Mouse (Mus musculus): ENCODE data around the gene Map3k21.
A peak's percentile ranks its signal among the peaks of the same experiment; 100 is the strongest.

The Map3k21 gene

DNA sequence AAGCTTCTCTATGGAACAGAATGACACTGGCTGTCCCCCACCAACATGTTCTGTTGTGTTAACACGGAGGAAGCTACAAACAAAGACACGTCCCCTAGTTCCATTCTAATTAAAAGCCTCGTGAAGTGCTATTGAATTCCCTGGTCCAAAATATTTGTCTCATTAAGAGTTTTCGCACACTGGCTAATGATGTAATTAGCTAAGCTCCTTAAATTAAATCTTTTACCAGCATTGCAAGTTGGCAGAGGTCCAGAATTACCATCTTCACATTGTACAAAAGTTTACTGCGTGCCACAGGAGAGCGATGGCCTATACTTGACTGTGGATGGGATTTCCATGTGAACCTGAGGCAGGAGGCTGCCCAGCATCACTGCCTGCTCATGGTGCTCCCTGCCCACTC lies 51.5 kb downstream of the Map3k21 start:
- no peak for DNase-seq (ENCODE audit: extremely low read depth, insufficient read length, low spot score)

DNA sequence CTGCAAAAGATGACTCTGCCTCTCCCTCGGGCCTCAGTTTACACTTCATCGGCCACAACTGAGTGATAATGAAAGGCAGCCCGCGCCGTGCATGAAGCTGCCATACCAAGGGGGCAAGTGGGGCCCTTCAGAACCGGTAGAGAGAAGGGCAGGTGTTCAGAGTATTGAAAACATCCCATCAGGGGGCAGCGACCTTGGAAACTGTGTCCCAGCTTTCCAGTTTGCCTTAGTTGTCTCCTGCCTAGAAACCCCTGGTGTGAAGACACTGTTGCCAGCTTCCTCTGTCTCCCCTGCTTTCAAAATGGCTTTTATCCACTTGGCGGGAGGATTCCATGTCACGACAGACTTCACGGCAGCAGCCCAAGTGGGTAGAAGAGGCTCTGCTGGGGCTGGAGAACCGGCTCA lies 53.6 kb downstream of the Map3k21 start:
- DNase-seq (ENCODE audit: extremely low read depth, insufficient read length, low spot score), result no peak

DNA sequence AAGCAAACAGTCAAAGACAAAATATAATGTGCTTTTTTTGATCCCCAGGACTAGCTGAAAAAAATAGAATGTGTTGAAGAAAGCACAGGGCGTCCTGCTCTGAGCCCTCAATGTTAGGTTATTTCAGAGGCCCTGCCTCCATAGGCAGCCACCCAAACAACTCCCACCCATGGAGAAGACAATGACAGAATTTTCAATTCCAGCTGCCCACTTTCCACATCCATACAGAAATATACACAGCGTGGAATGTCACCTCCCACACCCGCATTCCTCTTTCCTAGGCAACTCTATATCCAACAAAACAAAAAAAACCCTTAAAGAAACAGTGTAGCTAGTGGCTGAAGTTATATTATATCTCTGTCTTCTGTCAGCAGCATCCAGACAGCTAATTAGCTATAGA lies 61.1 kb downstream of the Map3k21 start:
- DNase-seq (ENCODE audit: extremely low read depth, insufficient read length, low spot score), result no peak

DNA sequence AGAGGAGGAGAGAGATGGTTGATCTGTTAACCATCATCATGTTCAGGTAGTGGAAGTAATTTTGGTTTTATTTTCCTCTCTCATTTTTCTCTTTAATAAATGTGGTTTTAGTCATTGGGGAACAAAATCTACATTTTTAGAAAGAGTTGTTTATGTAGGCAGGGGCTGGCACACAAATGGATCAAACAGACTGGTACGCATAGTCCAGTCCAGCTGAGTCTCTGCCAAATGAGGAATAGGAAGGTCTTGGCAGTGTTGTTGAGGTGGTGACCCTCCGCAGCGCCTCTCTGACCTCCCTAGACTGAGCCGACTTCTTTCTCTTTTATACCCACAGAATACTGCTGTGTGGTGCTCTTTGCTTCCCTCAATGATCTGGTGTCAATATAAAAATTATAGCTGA lies 65.7 kb downstream of the Map3k21 start:
- no peak for DNase-seq (ENCODE audit: extremely low read depth, insufficient read length, low spot score)

DNA sequence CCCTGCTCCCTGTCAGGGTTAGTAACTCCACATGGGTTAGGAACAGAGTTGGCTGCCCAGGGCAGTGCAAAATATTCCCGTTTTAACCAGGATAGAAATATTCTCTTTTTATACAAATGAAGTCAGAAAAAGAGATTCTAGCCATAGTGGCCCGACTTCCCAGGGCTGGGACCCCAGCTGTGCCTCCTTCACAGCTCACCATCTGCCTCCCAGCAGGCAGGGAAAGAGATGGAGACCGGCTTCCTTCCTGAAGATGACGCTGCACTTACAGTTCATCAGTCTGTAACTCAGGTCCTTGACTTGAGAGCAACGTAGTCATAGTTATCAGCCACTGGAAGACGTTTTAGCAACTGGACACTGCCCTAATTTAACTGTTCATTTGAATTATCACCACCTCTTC lies 70.6 kb downstream of the Map3k21 start:
- no peak for DNase-seq (ENCODE audit: extremely low read depth, insufficient read length, low spot score)

DNA sequence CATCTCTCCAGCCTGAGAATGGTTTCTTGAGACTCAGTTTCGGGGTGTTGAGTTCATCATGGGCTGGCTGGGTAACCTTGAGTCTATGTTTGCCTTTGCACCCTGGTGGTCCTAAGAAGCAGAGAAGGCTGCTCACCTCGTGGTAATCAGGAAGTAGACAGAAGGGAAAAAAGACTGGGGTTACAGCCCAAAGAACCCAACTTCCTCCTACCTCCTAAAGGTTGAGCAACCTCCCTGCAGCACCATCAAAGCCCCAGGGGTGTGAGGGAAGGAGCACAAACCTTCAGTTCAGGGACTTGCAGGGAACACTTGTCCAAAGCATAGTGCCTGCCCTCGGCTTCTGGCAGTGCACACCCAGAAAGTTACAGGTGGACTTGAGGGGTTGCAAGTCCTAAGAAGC lies 73.3 kb downstream of the Map3k21 start:
- no peak for DNase-seq (ENCODE audit: extremely low read depth, insufficient read length, low spot score)

DNA sequence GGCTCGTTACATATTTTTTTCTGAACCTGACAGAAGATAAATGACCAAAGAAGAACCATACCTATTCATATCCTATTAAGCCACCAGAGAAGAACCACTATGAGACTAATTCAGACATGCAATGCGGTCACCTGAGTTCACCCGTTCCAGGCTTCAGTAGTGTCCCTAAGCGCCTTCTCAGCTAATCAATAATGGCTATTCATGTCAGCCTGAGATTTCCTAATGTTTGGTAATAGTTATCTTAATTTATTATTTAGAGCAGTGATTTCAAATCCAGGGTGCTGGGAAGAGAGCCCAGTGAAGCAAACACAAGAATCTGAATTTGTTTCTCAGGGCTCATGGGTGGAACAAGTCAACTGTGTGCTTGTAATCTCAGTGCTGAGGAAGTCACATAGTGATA lies 73.9 kb downstream of the Map3k21 start:
- no peak for DNase-seq (ENCODE audit: extremely low read depth, insufficient read length, low spot score)

DNA sequence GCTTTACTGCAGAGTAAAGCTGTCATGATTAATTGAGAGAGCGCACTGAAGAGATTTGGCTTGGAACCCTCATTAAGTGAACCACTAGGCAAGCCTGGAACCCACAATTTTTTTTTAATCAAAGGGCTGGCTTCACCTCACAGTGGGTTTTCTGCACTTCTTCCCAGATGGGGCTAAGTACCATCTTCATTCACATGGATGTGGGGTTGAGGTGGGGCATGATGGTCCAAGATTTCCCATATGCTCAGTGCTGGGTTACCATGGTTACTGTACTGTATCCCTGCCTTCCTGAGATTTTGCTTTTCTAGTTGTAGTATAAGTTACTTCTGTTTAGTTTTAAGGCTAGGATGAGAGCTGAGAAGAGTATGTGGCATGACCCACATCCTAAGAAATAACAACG lies 75.1 kb downstream of the Map3k21 start:
- DNase-seq (ENCODE audit: extremely low read depth, insufficient read length, low spot score), result no peak

DNA sequence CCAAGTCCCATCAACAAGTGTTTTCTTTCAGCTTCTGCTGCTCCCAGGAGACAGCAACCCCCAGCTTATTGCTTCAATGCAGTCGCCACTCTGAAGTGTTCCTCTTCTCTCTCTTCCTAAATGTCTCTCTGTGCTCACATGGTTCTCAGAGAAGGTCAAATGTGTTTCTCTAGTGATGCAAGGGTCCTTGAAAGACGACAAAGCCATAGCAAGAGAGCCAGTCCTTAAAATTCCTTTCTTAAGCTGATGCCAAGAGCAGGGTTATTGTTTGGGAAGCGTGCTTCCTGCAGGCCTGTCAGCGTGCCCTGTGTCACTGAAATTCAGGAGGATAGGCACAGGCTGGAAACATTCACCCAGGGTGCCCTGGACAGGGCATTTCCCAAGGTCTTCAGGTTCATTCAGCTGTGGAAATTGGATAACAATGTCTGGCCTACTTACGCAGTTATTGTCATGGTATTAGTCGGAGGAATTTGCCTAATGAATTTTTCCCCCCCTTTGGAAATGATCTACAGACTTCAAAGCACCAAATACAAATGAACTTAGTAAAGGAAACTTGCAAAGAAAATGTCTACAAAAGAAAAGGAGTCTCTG lies 76.8 kb downstream of the Map3k21 start:
- DNase-seq (ENCODE audit: extremely low read depth, insufficient read length, low spot score), result no peak

DNA sequence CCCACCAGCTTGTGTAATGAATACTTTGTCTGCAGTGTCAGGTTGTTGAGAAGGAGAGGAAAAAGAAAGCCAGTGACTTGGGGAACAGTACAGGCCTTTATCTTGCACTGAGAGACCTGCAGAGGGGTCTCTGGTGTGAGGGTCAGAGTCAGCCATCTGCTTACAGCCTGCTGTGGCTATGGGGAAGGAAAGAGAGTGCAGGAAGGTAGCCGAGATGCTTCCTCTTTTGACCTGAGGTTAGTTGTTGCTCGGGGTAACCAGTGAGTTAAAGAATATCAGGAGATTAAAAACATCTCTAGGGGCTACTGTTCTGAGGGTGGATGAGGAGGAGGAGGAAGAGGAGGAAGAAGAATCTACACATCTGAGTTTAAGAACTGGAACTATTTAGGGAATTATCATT lies 77.7 kb downstream of the Map3k21 start:
- DNase-seq (ENCODE audit: extremely low read depth, insufficient read length, low spot score), result no peak

DNA sequence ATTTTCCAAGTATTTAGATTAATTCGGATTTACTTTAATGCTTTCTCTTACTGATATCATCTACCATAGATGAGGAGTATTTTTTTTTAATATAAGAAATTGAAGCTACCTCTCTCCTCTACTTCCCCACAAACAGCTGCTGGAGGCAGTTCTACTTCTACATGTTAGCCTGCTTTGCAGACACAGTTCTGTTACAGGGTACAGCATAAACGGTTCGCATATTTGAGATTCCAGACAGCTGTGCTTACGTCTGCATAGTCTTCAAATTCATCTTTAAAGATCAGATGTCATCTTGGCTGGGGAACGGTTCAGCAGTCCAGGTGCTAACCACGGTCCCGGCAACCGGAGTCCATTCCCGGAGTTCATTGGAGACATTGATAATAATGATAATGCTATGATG lies 83.4 kb downstream of the Map3k21 start:
- no peak for DNase-seq (ENCODE audit: extremely low read depth, insufficient read length, low spot score)

DNA sequence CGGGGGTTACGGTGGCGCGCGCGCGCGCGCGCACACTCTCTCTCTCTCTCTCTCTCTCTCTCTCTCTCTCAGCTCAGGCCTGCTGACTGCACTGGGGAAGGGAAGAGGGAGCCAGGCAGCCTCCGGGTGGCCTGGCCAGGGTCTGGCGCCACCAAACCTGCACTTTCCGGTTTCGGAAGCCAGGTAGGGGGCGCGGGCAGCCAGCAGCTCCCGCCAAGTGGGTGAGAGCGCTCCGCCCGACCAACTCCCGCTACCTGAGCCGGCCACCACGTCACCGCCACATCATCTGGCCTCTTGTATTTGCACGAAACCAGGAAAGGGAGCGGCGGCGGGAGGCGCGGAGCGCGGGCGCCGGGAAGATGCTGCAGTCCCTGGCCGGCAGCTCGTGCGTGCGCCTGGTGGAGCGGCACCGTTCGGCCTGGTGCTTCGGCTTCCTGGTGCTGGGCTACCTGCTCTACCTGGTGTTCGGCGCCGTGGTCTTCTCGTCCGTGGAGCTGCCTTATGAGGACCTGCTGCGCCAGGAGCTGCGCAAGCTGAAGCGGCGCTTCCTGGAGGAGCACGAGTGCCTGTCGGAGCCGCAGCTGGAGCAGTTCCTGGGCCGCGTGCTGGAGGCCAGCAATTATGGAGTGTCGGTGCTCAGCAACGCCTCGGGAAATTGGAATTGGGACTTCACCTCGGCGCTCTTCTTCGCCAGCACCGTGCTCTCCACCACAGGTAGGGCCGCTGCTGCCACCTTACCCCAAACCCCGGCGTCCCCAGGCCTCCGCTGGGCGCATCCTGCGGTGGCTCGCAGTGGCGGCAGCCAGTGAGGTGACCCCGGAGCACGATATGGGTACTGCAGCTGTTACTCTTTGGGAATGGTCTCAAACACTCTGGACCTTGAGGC lies 85.1 kb downstream of the Map3k21 start, which contains the start of gene Kcnk1:
Gene Kcnk1, plus strand, starts transcription at position 70 of the 886 bp plus-strand sequence.
- peak; percentile 9 for DNase-seq (ENCODE audit: extremely low read depth, insufficient read length, low spot score)

DNA sequence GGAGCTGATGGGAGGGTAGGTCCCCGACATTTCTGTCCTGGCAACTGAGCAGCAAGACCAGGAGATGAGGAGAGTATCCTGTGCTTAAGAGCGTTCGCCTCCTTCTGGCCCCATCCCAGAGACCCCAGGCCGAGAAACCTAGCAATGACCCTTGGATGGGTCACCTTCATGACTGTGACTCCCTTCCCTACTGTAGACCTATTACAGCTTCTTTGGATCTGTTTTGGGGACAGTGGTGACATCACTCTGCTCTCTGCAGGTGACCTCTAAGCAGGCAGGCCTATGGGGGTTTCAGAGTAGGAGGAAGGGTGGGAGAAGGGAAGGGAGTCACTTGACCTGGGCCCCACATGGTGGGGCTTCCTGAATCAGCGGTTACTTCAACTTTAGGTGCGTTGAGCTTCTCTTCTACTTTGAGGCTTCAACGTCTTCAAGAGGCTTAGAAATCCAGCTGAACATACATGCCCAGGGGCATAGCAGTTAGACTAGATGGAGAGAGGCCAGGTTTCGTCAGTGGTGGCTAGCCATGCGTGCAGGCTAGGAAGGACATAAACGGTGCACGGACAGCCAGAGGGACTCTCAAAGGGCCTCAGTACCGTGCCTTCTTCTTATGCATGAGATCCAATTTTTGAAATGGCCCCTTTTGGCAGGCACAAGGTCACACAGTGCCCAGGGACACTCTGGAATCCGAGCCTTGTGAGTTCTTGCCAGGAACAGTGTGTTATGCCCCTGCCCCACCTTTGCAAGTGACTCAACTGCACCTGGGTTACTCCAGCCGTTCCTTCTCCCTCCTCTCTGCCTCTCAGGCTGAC lies 86.0 kb downstream of the Map3k21 start:
- no peak for DNase-seq (ENCODE audit: extremely low read depth, insufficient read length, low spot score)

DNA sequence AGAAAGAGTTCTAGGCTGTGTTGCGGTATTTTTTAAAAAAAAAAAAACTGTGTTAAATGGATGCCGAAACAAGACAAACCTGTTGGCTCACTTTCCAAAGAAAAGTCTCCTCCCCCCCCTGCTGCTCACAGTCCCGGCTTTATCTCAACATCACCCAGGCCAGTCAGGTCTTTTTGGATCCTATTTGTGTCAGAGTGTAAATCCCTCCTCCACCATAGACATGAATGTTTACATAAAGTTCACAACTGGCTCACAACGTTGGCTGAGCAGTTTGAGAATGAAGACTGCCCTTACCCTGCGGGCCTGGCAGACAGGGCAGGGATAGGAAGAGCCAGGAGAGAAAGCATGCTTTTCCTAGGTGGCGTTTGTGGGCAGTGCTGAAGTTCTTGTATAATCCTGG lies 86.7 kb downstream of the Map3k21 start:
- DNase-seq (ENCODE audit: extremely low read depth, insufficient read length, low spot score), result no peak

All from 3134 (cell line).